Mouse (Mus musculus) lung, adult 2 months (tissue): ENCODE results near the gene Erc2. TPM values are rescaled to one million over a fixed set of nuclear protein-coding genes. Genes with fewer than 3 reads are reported as not detected.

Experiments used
- DNase-seq: peaks from one replicate; pipeline ENCODE4 v3.0.0; 2022
- H3K4me1 ChIP-seq: fragments of 200-500 bp; 2 replicates; pipeline ENCODE4 v1.6.1; 2011; ENCODE audit warnings: low read length; ENCODE audit not compliant: control insufficient read depth, insufficient read depth
- H3K4me3 ChIP-seq: fragments of 200-500 bp; replicated peaks from 2 replicates; pipeline ENCODE3; 2011; ENCODE audit warnings: low read depth, mild to moderate bottlenecking, control low read depth, low read length; ENCODE audit errors: extremely low read depth
- CTCF ChIP-seq: fragments of 200-500 bp; IDR thresholded peaks from 2 replicates; pipeline ENCODE4 v1.5.1; 2011; ENCODE audit warnings: mild to moderate bottlenecking, low read length, control low read depth; ENCODE audit not compliant: insufficient read depth
- POLR2A ChIP-seq: fragments of 200-500 bp; IDR thresholded peaks from 2 replicates; pipeline ENCODE4 v1.6.1; 2011; ENCODE audit warnings: low read depth, mild to moderate bottlenecking, control low read depth, low read length, borderline replicate concordance; ENCODE audit errors: extremely low read depth
- WGBS: fragments of 180-500 bp; shearing (Covaris S2); methylation state at CpG from one replicate; pipeline ENCODE4 v1.1.7; 2018; 5-methylcytosine and 5-hydroxymethylcytosine counted together
- polyA plus RNA-seq: library from polyadenylated mRNA; depleted of rRNA; stranded (reverse); fragments of >200 nt; gene quantifications from 2 replicates; pipeline ENCODE4 v1.2.3, GENCODE M21; 2012

Erc2 gene
- polyA plus RNA-seq, 1 experiment: 1.3 TPM

- no peak for DNase-seq
- H3K4me3 ChIP-seq: no peak overlapping the region
- WGBS: 81% methylated on average over 1 of the region's 1 CpGs
- TF ChIP-seq CTCF (no peak), POLR2A (no peak)
- H3K4me1 ChIP-seq: no peaks in the 10 kb centered on the region
These were observed 686.4 kb downstream of the Erc2 start for GRCm38 (mm10) chr14:28308661-28309060.

- TF ChIP-seq CTCF (no peak), POLR2A (no peak)
- Histone ChIP-seq H3K4me1 (no peaks in the 10 kb centered on the region), H3K4me3 (no peak overlapping the region)
- no peak for DNase-seq
- WGBS: 79% methylated on average over 7 of the region's 7 CpGs
These were observed 694.6 kb downstream of the Erc2 start for GRCm38 (mm10) chr14:28316851-28317250.

GRCm38 (mm10) chr14:28321916-28322534 lies 699.8 kb downstream of the Erc2 start:
- WGBS: 81% methylated on average over 5 of the region's 5 CpGs
- TF ChIP-seq POLR2A: no peak
- no peak for TF ChIP-seq CTCF
- no peak overlapping the region for H3K4me3 ChIP-seq
- no peaks in the 10 kb centered on the region for H3K4me1 ChIP-seq
- DNase-seq: no peak

- 71% methylated on average over 2 of the region's 2 CpGs for WGBS
- TF ChIP-seq CTCF: no peak
- no peak for TF ChIP-seq POLR2A
- no peaks in the 10 kb centered on the region for H3K4me1 ChIP-seq
- DNase-seq: no peak
- no peak overlapping the region for H3K4me3 ChIP-seq
These were observed 701.0 kb downstream of the Erc2 start for GRCm38 (mm10) chr14:28323243-28323642.

GRCm38 (mm10) chr14:28323727-28324126 lies 701.5 kb downstream of the Erc2 start:
- WGBS: 47% methylated on average over 2 of the region's 2 CpGs

GRCm38 (mm10) chr14:28326456-28326855 lies 704.2 kb downstream of the Erc2 start:
- no peaks in the 10 kb centered on the region for H3K4me1 ChIP-seq
- 71% methylated on average over 7 of the region's 7 CpGs for WGBS
- DNase-seq: no peak
- no peak overlapping the region for H3K4me3 ChIP-seq
- no peak for TF ChIP-seq POLR2A

More at GRCm38 (mm10) chr14:28323727-28324126, 701.5 kb downstream of the Erc2 start:
- H3K4me1 ChIP-seq: no peaks in the 10 kb centered on the region
- TF ChIP-seq POLR2A (no peak), CTCF (no peak)
- no peak overlapping the region for H3K4me3 ChIP-seq
- DNase-seq: no peak

DNA sequence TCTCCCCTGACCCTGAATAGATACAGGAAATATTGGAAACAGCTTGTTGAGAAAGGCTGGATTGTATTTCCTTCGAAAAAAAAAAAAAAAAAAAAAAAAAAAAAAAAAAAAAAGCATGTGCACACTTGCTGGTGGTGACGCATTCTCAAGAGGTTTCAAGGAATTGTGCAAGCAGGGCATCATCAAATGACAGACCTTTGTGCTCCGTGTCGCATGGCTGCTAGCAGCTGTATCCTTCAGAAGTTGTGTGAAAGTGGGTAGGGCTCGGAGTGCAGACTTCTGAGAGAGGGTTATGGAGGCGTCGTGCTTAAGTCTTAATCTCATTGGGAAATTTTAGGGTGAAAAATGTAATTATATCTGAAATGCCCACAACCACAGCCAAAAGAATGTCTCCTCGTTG lies 706.3 kb downstream of the Erc2 start:
- Histone ChIP-seq H3K4me1 (no peaks in the 10 kb centered on the region), H3K4me3 (no peak overlapping the region)
- 44% methylated on average over 8 of the region's 8 CpGs for WGBS
- TF ChIP-seq POLR2A (no peak), CTCF (no peak)
- no peak for DNase-seq

DNA sequence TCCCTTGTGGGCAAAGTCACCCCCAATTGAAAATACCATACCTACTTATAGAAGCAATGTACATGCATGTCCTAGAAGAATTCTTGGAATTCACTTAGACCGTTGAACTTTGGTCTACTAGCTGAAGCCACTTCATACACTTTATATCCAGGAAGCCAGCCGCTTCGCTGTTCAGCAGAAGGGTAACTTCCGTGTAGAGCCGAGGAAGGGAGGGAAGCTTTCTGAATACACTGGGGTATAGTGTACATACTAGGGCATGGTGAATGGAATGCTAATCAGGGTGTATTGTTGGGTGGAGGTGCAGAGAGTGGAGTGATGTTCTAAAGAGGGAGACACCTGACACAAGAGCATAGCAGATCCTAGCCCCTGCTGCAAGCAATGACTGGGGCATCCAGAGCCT lies 708.9 kb downstream of the Erc2 start:
- DNase-seq: no peak
- TF ChIP-seq POLR2A (no peak), CTCF (no peak)
- WGBS: 71% methylated on average over 5 of the region's 5 CpGs
- Histone ChIP-seq H3K4me3 (no peak overlapping the region), H3K4me1 (no peaks in the 10 kb centered on the region)

GRCm38 (mm10) chr14:28332351-28332953 lies 710.2 kb downstream of the Erc2 start:
- no peak for TF ChIP-seq CTCF
- TF ChIP-seq POLR2A: no peak
- no peaks in the 10 kb centered on the region for H3K4me1 ChIP-seq
- DNase-seq: no peak
- H3K4me3 ChIP-seq: no peak overlapping the region
- 57% methylated on average over 3 of the region's 3 CpGs for WGBS

GRCm38 (mm10) chr14:28339146-28339545 lies 716.9 kb downstream of the Erc2 start:
- WGBS: 92% methylated on average over 3 of the region's 3 CpGs
- Histone ChIP-seq H3K4me3 (no peak overlapping the region), H3K4me1 (no peaks in the 10 kb centered on the region)
- no peak for TF ChIP-seq CTCF
- TF ChIP-seq POLR2A: no peak
- no peak for DNase-seq
